Mouse (Mus musculus) cerebellum, adult 8-10 months (tissue): Measurements from ENCODE around the gene Gm28372.
"Not testable (repeated sequence)": the region's sequence is repeated elsewhere in the genome, so short reads cannot be mapped to it uniquely, and the experiment has no call there.

ENCODE experiments used
- DNase-seq: peaks from one replicate; pipeline ENCODE4 v3.0.0; 2022

Gene Gm28372

DNA sequence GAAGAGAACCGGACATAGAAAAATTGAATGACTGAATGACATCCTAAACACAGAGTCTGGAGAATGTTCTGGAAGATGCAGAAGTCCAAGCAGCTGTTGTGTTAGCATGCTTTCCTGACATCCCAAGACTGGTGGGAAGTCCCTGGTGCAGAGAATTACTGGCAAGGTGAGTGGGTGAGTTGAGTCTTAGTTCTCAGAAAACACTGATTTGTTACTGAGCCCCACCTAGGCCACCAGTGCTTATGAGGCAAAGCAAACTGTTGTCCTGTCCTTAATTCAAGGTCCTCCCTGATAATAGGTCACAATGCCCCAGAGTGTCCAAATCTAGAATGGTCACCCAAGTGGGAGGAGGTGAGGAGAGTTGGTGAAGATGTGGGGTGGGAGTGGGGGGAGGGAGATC, at the start of gene Gm28372, which contains the start of gene 1700020A23Rik:
Gm28372 (plus strand) TSS at position 301 of the 400 bp plus-strand sequence.
1700020A23Rik (plus strand) TSS at position 321 of the 400 bp plus-strand sequence.
- DNase-seq = no peak

DNA sequence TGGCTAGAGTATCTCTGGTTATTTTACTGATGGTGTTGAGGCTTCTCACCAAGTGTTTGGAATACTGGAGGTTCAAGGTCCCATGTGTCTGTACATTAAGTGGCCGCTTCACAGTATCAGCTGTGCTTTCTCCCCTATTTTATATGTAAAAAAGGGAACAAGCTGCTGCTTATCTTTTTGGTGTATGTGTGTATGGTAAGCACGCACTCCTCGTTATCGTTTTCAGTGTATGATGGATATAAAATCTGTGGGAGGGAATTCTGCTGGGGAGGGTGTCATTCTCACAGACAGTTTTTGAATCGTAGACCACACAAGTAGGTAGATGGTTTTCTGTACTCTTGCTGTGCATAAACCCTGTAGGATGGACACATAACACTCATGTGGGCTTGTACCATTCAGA, 47.5 kb upstream of the Gm28372 start:
- no peak for DNase-seq

DNA sequence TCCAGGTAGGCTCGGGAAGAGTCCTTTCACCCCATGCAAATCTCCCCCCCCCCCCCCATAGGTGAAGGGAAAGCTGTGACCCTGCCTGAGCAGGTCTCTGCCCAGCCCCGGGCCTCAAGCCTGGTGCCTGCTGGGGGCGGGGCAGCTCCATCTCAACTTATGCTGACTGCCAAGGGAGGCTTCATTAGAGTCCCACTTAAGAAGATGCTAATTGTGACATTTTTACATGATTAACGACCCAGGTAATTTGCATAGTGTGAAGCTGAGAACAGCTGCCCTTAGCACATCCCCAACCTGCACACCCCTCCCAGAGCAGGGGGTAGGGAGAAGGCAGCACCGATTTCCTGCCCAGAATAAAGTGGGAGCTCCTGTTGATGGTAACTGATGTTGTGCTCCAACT, 46.2 kb upstream of the Gm28372 start:
- DNase-seq = no peak

DNA sequence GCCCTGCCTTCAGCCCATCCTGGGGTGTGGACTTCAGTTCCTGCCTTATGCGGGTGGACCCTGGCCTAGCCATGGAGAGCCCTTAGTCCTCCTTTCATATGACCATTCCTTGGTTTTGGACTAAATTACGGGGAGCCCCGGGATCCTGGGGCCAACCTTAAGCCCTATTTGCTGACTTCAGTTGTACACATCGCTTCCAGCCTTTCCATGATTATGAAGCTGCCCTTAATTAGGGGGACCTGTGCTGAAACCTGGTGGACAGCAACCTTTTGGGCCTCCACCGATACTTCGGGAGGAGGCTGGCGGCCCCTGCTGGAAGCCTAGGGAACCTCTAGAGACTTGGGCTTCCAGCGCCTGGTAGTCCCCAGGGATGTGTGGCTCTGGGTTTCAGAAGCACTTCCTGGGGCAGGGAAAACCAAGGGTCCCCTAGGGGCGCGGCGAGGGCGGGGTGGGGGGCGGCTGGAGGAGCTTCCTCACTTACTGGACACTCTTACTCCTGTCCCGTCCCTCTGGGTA, 42.5 kb upstream of the Gm28372 start:
- DNase-seq = no peak

DNA sequence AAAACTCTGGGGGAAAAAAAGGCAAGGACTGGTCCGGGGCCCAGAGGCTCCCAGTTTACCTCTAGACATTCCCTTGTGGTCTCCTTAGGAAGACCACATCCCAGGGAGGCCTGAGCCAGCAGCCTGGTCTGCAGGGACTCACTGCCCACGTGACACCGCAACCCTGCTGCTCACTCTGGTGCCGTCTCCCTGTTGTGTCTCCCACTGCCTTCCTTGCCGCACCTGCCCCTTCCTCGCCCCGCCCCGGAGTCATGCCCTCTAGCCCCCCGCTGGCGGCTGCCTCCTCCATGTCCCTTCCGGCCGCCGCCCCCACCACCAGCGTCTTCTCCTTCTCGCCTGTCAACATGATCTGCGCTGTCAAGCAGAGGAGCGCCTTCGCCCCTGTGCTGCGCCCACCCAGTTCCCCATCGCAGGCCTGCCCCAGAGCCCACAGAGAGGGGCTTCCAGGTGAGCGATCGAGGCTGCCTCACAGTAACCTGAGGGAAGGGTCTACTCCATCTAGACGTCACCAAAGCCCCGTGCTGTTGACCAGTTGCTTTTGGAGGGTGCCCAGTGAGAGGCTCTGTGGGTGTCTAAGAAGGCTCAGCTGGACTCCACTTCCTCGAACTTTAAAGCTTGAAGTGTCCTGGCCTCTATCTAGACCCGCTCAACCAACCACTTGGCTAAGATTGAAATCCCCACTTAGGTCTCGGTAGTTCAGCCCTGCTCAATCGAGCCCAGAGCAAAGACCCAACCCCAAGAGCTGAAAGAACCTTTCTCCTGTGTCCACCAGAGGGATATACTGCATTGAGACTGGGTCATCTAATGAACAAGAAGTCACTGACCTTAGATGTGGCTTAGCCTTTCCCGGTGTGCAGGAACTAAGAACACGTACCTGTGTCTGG, 39.6 kb upstream of the Gm28372 start:
- DNase-seq = no peak

DNA sequence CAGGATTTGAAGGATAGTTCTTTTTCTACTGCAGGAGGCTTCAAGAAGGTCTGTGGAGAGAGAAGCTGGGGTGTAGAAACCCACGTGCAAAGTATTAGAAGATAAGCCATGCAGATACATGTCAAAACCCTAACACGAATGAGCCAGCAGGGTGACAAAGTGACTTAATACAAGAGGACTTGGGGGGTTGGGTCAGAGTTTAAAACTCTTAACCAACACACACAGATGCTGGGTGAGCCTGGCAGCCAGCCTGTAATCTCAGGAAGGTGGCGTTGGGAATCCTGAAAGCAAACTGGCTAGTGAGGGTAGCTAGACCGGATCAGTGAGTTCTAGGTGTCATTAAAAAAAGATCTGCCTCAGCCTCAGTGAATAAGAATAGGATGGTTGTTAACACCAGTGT, 37.7 kb upstream of the Gm28372 start:
- no peak for DNase-seq

DNA sequence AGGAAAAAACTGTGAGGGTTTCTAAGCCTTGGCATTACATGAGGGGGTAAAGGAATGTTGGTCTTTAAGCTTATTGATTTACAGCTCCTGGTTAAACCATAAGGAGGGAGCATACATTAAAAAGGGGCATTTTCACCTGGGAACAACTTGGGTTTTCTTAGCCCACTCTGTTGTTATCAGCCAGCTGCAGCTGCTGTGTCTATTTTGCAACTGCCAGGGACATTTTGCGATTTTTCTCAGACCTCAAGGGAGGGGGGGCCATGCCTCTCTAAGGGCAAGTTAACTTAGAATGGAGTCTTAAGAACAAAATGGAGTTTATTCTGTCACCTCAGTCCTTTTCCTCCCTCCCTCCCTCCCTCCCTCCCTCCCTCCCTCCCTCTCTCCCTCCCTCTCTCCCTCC, 32.0 kb upstream of the Gm28372 start:
- not testable (repeated sequence) for DNase-seq

DNA sequence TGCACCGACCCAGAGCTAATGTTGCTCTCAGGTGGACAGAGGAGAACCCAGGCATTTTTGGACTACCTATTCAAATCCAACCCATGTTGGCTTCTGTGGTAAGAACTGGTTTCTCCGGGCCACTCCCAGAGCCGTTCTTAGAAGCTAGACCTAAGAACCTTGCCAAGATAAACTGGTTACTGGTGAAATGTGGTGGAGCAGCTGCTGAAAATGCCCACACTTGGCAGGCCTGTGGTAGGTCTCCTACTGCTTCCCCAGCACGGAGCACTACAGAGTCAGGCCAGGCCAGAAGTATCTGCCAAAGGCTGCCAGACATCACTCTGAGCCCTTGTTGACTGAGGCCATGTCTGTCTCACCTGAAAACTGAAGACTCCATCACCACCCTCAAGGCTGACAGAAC, 30.1 kb upstream of the Gm28372 start:
- DNase-seq = no peak

DNA sequence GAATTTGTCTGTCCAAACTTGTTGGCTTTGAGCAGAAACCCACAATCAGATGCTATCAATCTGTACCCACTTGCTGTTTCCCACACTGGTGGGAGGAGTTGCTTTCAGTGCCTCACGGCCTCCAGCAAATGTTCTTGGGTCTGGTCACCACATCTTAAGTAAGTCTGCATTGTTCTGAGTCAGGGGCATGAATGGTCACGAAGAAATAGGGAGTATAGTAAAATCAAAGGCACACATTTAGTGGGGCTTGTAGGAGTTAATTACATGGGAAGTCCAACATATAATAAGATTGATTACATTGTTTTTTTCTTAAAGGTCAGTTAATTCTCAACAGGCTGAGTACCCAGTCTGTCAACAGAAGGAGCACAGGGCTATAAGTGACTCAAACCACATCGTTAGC, 21.8 kb upstream of the Gm28372 start:
- DNase-seq = no peak

DNA sequence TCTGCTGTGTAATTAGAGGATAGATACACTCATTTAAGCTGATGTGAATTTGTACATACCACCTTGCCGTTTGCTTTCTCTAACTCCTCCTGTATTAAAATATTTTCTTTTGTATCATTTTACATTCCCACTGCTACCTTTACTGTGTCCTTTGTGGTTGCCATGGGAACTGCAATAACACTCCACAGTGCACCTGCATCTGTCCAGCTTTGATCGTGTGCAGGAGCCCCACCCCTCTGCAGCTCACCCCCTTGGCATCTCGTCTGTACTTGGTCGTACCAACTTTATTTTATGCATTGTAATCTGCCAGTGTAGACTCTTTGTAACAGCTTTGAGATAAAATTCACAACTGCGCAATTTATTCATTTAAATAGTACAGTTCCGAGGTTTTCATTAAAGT, 21.1 kb upstream of the Gm28372 start:
- DNase-seq = no peak

DNA sequence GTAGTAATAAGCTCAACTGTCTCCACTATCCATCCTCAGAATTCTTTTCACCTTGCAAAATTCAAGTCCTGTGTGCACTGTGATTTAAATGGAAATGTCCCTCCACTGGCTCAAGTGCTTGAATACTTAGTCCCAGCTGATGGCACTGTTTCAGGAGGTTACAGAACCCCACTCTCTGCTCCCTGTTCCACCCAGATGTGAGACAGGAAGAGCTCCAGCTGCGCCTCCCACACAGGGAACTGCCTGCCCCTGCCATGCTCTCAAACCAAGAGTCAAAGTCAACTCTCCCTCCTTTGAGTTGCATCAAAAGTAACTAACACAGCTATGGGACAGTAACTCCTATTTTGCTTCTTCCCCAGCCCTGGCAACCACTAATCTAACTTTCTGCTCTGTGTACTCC, 18.8 kb upstream of the Gm28372 start:
- DNase-seq = no peak

DNA sequence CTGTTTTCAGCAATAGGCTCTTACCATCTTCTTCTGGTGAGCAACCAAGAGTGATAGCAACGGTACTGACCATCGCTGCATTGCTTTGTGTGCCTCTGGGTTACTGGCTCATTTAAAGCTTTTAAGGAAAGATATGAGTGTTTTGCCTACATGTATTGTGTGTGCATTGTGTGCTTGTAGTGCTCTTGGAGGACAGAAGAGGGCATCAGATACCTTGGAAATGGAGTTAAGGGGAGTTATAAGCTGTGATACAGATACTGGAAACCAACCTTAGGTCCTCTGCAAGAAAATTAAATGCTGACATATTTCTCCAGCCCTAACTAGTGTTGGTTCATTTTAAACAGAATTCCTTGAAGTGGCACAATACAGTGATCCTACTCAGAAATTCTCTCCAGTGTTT, 16.2 kb upstream of the Gm28372 start:
- DNase-seq = no peak

DNA sequence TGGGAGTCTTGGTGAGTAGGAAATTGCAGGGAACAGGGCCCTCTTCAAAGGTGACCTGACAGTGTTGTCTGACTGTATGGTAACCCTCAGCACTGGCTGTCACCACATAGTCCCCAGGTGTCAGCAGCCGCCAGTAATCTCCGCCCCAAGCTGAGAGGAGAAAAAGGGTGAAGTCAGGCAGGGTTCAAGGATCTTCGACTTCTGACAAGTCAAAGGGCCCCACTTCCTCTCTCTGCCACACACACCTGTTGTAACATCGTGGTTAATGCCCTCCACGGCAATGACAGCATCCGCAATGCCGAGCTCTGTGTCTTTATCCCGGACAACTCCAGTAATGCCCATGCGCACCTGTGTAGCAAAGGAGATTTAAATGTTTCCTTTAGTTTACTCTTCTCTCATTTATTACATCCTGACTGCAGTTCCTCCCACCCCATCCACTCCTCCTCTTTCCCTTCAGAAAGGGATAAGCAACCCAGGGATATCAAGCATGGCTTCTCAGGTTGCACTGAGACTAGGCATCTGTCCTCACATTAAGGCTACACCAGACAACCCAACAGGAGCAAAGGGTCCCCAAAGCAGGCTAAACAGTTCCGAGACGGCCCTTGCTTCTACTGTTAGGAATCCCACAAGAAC, 13.9 kb upstream of the Gm28372 start:
- DNase-seq = no peak

DNA sequence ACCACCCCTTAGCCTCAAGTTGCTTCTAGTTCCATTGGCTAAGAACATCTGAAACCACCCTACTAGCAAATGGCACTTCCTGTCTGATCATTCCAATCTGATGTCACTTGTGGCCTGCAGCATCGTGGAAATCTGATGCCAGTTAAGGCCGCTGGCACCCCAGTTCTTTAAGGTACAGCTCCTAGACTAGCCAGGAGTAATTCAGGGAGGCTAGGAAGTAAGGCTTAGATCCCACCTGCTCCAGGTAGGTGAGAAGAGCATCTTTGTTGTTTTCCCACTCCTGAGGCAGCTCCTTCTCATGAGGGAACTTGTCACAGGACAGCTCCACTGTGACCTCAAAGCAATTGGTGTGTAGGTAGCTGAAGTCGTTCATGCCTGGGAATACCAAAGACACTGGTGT, 12.2 kb upstream of the Gm28372 start:
- DNase-seq = no peak

DNA sequence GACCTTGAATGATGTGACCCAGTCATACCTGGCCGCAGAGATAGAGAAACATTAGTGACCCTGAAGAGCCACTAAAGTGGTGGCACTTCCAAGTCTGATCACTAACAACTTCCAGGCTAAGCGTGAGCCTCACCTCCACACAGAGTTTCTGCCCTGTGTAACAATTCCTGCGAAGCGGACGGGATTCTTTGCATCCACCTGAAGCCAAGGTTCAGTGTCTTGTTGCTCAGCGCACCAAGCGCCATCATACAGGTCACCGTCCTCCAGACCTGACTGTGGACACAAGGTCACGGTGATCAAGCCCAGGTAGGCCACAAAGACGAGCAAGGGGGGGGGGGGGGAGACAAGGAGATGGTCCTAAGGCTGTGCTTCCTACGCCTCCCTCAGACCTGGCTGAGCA, 9.3 kb upstream of the Gm28372 start:
- DNase-seq = no peak

DNA sequence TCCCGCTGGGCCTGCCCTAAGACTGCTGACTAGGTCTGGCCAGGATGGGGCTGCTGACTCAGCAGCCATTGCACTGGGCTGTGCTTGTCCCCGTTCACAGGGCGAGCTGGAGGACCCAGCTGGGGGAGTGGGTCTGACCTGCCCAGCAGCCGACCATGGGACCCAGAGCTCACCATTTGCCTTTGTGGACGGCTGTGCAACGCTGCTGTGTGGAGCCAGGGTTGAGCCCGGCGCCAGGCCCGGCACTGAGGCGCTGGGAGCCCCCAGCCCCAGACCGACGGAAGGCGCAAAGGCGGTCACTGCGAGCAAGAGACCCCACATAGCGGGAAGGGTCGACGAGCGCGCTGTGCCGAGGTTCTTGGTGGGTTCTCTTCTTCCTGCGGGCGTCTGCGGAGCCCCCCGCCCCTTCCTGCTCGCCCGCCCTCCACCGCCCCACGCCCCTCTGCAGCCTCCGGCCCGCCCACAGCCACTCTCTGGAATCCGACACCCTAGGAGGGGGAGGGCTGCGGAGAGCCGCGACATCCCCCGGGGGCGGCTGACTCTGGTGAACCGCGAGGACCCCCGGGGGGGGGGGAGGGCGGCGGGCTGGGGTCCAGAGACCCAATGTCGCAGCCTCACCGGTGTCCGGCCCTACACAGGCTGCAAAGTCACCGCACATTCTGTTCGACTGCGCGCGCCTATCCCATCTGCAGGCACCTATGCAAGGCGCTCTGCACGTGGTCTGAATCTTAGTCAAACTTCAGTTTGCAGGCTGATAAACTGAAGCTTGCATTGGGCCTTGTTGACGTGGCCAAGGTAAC, 7.7 kb upstream of the Gm28372 start, which contains the start of gene Cpxm1:
Cpxm1 (minus strand) TSS at position 389 of the 800 bp plus-strand sequence.
- DNase-seq = no peak

DNA sequence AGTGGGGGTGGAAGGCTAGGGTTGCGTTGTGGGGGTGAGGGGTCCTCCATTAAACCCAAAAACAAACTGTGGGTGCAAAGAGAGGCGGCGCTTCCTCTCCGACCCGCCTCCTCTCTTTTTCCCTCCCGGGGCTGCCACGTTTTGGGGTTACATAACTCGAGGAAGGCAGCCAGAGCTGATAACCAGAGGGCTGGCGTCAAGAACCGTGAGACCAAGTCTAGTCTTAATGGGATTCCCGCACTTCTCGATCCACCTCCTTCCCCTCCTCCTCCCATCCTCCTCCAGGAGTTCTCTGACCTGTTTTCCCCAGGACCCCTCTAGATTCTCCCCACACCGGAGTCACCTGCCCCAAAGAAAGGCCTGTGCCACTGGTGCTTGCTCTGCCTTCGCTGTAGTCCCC, 6.9 kb upstream of the Gm28372 start:
- DNase-seq = peak; percentile 11

DNA sequence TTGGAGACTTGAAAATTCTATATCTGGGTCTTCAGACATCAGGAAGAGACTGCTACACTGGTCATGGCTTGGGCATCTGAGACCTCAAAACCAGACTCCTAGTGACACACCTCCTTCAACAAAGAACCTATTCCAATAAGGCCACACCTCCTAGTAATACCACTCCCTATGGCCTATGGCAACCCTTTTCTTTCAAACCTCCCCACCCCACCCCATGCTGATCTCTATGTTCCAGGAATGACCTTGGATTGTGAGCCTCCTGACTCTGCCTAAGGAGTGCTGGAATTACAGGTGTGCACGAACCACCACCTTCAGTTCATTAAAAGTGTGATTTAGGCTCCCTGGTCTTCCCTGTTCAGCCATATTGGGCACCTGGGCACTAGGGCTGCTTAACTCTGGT, 5.0 kb upstream of the Gm28372 start:
- DNase-seq = no peak

DNA sequence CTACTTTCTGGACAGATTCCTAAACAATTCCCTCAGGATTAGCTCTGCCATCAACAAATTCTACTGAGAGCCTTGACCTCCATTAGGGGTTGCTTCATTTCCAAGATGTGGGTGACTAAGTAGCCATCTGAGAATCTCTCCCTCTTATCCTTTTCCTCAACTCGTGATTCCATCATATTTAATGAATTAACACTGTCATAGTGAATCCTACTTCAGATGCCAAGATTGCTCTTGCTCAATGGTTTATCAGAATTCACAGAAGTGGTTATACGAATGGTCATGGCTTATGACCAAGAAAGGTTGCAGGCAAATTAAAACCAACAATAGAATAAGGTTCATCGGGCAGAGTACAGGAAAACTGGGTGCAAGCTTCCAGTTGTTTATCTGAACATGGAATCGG, 3.1 kb upstream of the Gm28372 start:
- DNase-seq = no peak

DNA sequence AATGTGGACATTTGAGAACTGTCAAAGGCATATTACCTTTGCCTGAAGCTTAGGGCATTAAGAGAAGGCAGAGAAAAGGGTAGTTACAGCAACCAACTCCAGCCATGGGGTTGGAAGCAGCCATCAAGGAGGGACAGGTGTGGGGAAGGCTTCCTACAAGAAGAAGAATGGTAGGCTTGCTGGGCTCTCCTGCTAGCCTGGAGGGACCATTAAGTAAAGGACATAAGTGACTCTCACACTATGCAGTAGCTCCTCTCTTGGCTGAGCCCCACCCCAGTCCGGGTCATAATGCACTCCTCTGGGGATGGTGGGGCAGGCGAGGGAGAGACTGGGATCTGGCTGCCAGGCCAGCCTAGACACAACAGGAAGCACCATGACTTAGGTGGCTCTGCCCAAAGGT, 1.1 kb downstream of the Gm28372 start, which contains the start of gene Tmem239:
Tmem239 (plus strand) TSS at position 301 of the 400 bp plus-strand sequence.
- no peak for DNase-seq

DNA sequence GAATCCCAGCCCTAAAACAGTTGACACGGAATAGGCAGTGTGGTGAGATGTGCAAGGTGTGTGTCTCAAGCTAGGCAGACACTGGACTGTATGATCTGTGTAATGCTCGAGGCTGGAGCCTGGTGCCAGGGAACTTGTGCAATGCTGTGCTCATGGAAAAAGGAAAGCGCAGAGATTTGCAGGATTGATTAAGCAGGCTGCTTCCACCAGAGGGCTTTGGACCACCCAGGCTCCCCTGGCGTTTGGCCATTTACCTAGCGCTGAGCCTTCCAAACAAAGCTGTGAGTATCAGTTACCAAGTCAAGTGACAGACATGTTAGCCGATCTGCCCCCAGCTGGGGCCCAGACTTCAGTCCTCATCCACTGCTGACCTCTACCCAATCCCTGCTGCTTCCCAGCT, 3.2 kb downstream of the Gm28372 start:
- no peak for DNase-seq

DNA sequence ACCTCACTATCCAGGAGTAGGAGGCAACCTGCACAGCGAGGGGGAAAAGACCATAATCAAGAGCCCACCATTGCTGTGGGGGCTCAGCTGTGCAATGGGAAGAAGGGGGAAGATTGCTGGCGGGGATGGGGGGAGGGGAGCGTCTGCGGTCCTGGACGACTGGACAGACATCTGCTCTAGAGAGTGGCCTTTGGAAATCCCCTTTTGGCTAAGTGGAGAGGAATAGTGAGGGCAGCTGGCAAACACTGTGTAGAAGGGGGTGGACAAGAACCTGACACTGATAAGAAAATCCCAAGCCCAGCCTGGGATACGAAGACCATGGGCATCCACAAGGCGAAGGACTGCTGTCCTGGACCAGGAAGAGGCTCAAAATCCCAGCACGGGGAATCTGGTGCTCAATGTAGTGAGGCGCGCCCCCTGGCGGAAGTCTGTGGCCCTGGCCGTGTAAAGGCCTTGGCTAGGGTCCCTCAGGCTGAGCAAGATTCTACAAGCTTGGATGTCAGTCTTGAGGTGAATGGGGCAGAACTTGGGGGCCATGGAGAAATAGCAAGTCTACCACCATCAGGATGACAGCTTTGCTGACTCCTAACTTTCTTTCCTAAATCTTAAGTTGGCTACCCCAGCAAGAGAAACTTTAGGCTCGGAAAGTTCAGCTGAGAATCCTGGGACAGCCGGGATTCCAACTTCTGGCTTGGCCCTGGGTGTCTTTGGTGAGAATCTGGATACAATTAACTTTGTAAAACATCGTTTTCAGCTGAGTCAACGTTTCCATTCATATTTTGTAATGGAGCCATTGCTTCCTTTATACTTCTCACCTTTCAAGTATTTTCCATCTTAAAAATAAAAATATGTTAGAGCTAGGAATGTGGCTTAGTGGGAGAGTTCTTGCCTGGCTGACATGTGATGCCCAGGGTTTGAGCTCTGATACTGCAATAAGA, 6.8 kb downstream of the Gm28372 start:
- peak; percentile 84 for DNase-seq
